Mouse (Mus musculus): ENCODE data around the gene Socs3.

DNA sequence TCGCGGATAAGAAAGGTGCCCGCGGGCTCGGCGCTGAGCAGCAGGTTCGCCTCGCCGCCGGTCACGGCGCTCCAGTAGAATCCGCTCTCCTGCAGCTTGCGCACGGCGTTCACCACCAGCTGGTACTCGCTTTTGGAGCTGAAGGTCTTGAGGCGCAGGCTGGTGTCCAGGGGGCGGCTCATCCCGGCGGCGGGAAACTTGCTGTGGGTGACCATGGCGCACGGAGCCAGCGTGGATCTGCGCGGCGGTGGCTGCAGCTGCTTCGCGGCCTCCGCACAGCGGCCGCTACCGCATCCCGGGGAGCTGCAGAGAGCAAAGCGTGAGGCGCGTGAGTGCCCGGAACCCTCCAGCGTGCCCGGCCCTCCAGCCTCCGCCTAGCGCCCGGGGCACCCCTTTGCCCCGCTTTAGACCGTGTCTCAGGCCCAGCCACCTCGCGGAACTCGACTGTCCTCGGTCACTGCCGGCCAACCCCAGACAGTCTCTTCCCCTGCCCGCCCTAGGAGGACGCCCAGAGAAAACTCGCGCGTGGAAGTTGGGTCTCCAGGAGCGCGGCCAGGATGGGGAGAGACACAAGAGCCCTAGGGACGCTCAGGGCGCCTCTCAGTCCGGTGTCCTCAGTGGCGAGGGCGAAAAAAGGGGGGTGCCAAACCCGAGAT is 1.7 kb downstream of the Socs3 start:
- TF ChIP-seq CTCF (IDR thresholded peaks at IDR 0.05; ENCODE audit: insufficient read depth, low read depth, low read length): no peak
- no peak for TF ChIP-seq POLR2A (IDR thresholded peaks at IDR 0.05; ENCODE audit: insufficient read depth, low read depth, low read length)
